Mouse (Mus musculus) frontal cortex, postnatal 14 days (tissue): Measurements from ENCODE around the gene Tcf15.

Experiments used
- DNase-seq, 2 experiments: peaks; one replicate each; pipeline ENCODE4 v3.0.0; 2022; ENCODE audit warnings: low spot score in 2 of 2

Gene Tcf15

DNA sequence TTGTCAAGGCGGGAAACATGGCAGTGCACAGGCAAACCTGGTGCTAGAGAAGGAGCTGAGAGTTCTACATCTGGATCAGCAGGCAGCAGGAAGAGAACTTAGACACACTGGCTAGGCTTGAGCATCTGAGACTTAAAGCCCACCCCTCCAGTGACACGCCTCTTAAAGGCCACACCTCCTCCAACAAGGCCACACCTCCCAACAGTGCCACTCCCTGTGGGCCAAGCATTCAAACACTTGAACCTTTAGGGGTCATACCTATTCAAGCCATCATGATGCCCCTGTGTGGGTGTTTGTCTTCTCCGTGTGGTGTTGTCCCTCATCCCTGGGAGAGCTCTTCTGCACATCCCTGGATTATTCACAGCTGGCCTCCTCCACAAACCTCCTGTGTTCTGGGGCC is 31.5 kb downstream of the Tcf15 start:
- DNase-seq = no peak

DNA sequence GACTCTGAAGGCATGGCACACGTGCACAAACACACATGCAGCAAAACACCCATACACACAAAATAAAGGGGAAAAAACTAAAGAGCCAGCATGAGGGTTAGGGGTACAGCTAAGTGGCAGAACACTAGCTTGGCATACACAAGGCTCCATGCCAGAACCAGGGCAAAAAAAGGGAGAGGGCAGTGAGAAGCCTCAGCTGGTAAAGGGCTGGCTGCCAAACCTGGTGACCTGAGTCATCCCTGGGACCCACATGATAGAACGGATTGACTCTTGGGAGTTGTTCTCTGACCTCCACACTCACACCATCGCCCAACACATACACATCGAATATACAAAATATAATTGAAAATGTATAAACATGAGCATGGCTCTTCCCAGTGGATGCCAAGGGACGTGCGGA is 33.3 kb downstream of the Tcf15 start:
- no peak for DNase-seq

DNA sequence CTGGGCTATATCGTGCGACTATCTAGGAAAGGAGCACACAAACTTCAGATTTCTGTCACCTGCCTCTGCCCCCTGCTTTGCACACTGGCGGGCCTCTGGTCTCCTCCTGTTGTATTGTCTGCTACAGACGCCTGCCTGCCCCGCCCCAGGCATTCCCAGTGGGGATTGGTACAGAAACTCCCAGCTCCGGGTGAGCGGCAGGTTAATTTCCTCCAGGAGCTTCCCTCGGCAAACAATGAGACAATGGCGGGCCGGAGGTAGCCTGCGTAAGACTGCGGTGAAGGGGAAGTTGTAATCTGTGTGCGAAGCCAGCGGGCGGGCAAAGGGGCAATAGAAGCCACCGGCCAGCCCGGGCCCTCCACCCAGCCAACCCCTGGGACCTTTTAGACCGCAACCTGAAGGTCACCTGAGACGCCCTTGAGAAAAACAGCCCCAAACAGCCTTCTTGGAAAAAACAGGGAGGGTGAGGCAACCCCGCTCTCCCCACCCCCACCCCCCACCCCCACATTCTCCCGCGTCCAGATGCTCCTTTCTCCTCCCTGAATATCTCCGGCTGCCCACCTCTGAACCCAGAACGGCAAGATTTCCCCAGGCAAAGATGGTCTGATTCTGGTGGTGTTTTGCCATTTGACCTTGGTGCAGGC is 33.9 kb downstream of the Tcf15 start:
- no peak for DNase-seq

DNA sequence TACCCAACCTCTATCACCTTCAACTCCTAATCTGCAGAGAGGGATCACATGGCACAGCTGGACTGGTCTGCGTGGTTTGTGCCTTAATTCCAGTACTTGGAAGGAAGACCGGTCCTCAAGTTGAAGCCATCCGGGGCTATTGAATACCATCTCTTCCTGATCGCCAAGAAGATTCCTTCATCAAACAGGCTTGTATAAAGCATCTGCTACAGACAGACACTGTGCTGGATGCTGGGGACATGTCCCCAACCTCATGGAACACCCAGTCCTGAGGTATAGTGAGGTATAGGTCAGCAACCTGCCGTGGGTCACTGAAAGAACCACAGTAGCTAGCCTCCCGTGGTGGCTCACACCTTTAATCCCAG is 34.4 kb downstream of the Tcf15 start:
- DNase-seq = no peak

DNA sequence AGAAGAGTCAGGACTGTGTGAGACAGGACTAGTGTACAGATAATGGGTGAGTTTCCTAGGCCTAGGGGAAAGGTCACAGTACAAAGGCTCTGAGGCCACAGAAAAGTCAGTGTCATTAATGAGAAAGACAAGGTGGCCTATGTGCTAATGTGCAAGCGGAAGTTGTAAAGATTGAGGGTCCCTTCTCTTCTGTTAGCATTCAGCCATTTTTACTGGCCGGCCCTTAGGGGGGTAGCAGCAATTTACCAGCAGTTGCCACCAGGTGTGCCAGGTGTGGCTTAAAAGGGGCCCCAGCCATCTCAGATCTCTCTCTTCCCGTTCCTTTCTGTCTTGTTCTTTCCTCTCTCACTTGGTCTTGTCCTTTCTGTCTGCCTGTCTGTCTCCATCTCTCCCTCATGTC is 35.0 kb downstream of the Tcf15 start:
- DNase-seq = no peak

DNA sequence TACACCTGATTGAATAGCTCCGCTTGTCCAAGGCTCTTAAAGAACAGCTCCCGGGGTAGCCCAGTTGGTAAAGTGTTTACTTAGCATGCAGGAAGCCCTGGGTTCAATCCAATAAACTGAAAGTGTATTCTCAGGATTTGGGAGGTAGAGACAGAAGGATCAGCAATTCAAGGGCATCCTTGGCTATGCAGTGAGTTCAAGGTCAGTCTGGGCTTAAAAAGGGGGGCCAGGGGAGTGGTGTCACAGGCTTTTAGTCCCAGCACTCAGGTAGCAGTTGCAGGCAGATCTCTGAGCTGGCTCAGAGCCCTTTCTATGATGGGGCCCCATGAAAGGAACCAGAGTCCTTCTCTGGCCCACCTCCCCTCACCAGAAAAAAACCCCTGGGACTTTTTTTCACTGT is 35.9 kb downstream of the Tcf15 start:
- no peak for DNase-seq

DNA sequence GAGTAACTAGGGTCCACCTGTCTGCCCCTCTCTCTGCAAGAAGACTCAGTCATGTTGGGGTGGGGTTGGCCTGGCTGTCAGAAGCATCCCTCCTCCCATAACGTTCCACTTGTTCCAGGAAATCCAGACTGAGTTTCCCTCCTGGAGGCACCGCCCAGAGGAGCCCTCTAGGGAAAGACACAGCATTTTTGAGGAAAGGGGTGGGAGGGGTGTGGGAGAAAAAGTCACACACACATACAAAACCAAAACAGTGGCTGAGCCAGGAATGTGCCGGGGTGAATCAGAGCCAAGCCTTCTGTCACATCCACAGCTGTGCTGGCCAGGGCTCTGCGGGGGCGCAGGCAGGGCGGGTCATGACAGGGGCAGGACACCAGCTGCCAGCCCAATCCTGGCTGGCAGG is 37.0 kb downstream of the Tcf15 start:
- no peak for DNase-seq

DNA sequence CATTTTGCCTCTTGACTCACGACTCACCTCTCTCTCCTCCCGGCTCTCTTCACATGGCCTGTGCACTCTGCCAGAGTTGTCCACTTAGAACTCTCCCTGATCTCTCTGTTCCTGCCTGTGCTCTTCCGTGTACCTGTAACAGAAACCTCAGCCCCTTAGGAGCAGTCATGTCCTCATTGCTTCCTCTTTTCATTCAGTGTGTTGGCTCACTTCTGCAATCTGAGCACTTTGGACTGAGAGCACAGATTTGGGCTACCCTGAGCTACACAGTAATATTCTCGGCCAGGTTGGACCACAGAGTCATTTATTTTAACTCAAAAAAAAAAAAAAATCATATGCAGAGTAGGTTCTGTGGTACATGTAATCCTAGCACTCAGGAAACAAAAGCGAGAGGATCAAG is 43.8 kb downstream of the Tcf15 start:
- DNase-seq = no peak

DNA sequence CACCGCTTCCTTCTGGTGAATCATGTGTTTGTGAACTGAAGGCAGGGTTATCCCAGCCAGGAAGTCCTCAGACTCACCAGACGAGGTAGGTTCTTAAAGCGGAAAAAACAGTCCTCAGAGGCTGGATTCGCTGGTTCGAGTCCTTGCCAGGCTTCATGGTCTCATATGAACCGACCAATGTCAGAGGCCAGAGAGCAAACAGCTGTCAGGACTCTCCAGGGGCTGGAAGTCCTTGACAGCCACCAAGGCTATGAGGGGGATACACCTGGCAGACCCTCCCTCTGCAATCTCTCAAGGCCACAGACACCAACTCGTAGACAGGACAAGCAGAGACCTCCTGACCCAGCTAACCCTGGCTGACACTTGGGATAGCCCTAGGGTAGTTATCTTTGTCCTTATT is 45.9 kb downstream of the Tcf15 start:
- no peak for DNase-seq

DNA sequence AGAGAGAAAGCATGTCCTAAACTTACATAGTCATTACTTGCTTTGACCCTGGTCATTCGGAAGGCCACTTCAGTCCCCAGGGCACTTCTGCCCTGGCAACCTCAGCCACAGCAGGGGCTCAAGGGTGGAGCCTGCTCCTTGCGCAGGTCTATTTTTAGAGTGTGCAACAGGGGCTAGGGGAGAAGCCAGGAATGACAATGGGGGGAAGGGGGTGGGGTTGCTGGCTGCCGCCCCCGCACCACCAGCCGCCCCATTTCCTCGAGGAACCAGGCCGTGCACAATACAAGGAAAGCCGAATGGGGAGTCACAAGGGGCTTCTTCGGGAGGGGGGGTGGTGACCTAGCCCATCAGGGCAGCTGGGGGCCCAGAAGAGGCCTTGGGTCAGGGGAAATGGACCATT is 46.3 kb downstream of the Tcf15 start:
- DNase-seq = no peak

DNA sequence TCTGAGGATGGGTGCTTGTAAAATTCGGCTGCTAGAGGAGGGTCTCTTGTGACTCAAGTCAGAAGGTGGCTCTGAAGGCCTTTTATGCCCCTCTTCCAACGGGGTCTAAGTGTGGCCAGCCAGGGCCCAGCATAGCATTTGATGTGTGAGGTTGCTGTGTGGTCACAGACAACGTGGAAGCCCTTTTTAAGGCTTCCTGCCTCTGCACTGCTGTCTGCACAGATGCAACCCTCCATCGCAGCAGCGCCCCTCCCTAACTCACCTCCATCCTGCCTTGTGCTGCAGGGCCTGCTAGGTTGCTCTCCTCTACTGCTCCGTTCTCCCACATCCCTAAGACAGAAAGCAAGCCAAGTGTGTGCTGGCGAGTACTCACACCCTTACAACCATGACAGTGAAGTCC is 46.8 kb downstream of the Tcf15 start:
- DNase-seq = no peak

DNA sequence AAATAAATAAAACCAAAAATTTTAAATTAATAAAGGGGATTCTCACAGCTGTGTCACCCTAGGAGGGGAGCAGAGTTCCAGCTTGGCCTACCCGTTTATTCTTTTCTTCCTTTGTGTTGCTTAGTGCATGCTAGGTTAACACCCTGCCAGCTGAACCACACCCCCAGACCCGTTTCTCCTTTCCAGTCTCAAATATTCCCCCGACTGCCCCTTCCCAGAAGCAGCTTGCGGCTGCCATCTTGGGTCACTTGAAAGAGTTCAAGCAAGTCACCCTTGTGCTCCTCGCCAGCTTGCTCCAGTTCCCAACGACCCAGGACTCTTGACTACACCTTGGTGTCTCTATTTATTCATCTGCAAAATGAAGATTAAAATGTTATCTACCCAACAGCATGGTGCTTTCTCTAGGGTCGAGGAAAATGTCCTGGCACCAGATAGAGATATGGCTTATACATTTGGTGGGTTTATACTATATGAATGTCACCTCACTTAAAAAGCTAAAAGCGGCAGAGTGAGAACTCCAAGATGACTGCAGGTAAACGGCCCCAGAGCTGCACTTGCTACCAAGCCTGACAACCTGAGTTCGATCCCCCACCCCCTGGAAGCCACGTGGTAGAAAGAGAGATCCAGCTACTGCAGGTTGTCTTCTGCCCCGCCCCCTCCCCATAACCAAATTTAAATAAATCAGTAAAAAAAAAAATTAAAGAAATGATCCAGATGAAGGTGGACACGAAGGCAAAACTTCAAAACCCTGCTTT is 49.4 kb downstream of the Tcf15 start:
- DNase-seq = no peak

DNA sequence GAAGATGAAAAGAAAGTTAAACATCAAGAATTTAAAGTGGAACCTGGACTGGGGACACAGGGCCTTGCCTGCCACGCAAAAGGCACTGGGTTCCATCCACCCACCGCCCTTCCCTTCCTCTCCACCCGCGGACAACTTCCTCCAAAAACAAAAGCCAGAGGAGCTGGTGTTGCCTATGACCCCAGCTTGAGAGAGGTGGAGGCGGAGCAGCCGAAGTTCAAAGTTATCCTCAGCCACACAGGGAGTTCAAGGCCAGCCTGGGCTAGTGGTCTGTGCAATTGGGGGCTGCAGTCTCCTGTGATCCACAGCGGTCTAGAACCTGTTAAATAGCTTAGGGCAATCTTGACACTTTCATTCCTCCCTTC is 50.0 kb downstream of the Tcf15 start:
- no peak for DNase-seq

DNA sequence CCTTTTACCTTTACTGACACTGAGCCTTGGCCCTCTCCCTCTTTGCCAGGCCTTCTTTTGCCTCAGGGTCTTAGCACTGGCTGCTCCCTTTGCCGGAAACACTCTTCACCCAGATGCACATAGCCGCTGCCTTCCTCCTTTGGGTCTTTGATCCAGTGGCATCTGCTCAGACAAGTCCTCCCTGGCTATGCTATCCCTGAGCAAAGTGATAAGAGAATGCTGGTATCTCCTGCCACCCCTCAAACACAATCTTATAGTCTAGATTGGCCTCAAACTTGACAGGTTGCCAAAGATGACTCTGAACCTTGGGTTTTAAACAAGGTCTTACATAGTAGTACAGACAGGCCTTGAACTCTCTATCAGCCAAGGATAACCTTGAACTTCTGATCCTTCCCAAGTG is 51.2 kb downstream of the Tcf15 start:
- no peak for DNase-seq

DNA sequence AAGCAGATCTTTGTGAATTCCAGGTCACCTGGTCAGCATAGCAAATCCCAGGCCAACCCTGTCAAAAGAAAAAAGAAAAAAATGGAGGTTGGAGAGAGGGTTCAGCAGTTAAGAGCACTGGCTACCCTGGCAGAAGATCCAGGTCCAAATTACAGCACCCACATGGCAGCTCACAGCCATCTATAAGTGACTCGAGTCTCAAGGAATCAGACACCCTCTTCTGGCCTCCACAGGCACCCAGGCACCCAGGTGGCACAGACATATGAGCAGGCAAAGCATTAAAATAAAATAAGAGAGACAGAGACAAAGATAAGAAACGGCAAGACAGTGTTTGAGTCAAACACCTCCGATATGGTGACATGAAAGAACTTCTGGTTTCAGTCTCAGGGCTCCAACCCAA is 53.5 kb downstream of the Tcf15 start:
- DNase-seq = peak in 1 of 2 experiments; percentile 10

DNA sequence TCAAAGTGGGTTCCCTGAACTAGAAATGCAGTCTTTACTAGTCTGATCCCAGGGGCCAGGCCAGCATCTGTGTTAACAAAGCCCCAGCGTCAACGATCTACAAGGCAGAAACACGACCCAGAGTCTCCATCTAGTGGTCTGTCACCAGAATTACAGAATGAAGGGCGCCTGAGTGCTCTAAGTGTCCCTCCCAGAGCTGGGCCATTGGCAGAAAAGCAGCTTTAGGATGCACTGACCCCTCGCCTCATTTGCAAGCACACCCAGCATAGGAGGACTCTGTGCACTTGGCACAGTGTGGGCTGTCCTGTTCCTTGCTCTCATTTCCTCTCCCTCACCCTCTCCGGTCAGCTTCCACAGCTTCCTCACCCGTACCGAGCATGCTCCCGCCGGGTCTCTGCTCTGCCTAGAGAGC is 53.9 kb downstream of the Tcf15 start:
- DNase-seq = peak; percentile 45 to 58
